Mouse (Mus musculus): Measurements from ENCODE around the gene Tmprss9. TPM values are rescaled to one million over a fixed set of nuclear protein-coding genes. Genes with fewer than 3 reads are reported as not detected.
A peak's percentile ranks its signal among the peaks of the same experiment; 100 is the strongest.
"Not testable (repeated sequence)": the region's sequence is repeated elsewhere in the genome, so short reads cannot be mapped to it uniquely, and the experiment has no call there.

The Tmprss9 gene
- total and polyA plus RNA-seq, 2 experiments from 2014 or later = 0.22 to 0.33 TPM

- DNase-seq = peak; percentile 100
Observed at GRCm38 (mm10) chr10:80826151-80827062, 45.2 kb upstream of the Tmprss9 start, which contains the start of gene Oaz1. Oaz1 (plus strand) TSS chr10:80826656.

DNA sequence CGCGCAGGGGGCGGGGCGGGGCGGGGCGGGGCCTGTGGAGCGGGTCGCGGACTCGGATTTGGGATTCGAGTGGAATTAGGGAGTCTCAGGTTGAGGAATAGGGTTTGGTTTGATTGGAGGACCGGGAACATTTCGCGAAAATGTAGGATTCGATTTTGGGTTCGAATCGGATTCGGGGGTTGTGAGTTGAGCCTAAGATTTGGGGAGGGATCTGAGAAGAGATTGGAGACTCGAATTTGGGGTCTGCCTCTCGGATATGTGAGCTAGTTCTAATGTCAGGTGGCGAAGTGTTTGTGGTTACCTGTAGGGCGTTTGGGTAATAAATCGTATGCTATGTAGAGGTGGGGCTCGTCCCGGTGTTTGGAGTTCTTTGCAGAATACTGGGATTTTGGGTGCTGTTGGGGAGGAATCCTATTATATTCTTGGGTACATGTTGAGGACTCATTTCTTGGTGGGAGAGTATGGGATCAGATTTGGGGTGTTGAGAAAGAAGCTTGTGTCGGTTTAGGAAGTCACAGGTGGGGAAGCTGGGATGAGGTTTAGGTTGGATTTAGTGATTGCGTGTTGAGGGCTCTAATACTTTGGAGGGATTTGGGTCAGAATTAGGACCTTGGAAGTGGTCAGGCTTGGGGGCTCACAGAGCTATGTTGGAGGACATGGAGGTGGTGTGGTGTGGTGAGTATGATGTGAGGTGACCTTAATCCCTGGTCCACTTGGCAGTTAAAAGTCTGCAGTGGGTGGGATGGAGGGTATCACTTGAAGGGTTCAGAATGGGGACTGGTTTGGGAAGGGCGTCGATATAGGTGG lies 44.4 kb upstream of the Tmprss9 start:
- WGBS = 8% methylated on average over 27 of the region's 29 CpGs

More at GRCm38 (mm10) chr10:80826151-80827062, 45.2 kb upstream of the Tmprss9 start, which contains the start of gene Oaz1:
- peaks cover 21% of the 10 kb centered on the region for H3K36me3 ChIP-seq (ENCODE audit: insufficient read depth)
- ATAC-seq = peak; percentile 98
- peak; percentile 24; the same call in 1 of the 2 replicates for TF ChIP-seq CTCF (IDR thresholded peaks at IDR 0.05; ENCODE audit: low read depth)
- H3K9ac ChIP-seq = peak within 1 kb of the TSS; percentile 88
- no peaks in the 10 kb centered on the region for H3K27me3 ChIP-seq (ENCODE audit: insufficient read depth, low read length)
- peak within 1 kb of the TSS; percentile 63 for H3K4me2 ChIP-seq (ENCODE audit: low read depth)
- H3K4me3 ChIP-seq (ENCODE audit: low read depth, low read length) = peak within 1 kb of the TSS; percentile 83
- 2% methylated on average over 80 of the region's 82 CpGs for WGBS
- H3K4me1 ChIP-seq (ENCODE audit: insufficient read depth) = no peaks in the 10 kb centered on the region
- H3K27ac ChIP-seq (ENCODE audit: low read depth, low read length) = peak within 1 kb of the TSS; percentile 89
- no peaks in the 10 kb centered on the region for H3K9me3 ChIP-seq (ENCODE audit: low read length)

DNA sequence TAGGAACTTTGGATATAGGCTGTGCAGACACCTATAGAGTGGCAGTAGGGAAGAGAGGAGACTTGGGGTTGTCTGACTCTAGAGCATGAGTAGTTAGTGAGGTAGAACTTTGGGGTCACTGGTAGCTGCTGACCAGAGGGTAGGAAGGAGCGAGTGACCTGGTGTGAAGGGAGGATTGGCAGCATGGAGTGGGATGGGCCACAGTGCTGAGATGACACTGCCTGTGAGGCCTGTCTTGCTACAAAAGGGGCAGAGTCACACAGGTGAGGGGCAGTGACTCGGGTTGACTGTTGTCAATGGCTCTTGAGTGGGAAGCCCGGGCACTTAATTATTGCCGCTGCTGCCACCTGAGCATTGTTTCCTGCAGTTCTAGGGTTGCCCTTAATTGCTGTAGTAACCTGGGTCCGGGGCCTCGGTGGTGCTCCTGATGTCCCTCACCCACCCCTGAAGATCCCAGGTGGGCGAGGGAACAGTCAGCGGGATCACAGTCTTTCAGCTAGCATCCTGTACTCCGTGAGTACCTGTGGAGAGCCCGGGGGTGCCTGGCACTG lies 43.7 kb upstream of the Tmprss9 start:
- ATAC-seq (no peak), DNase-seq (no peak)
- H3K9ac ChIP-seq = peak overlapping the region; percentile 88
- H3K27ac ChIP-seq (ENCODE audit: low read depth, low read length) = no peak overlapping the region
- H3K4me3 ChIP-seq (ENCODE audit: low read depth, low read length) = peak overlapping the region; percentile 83
- no peaks in the 10 kb centered on the region for H3K4me1 ChIP-seq (ENCODE audit: insufficient read depth)
- WGBS = 71% methylated on average over 10 of the region's 10 CpGs
- peak overlapping the region; percentile 60 for H3K4me2 ChIP-seq (ENCODE audit: low read depth)
- no peaks in the 10 kb centered on the region for H3K27me3 ChIP-seq (ENCODE audit: insufficient read depth, low read length)
- H3K36me3 ChIP-seq (ENCODE audit: insufficient read depth) = peaks cover 21% of the 10 kb centered on the region
- TF ChIP-seq CTCF (IDR thresholded peaks at IDR 0.05; ENCODE audit: low read depth) = no peak
- no peaks in the 10 kb centered on the region for H3K9me3 ChIP-seq (ENCODE audit: low read length)

More for the DNA sequence above, 44.4 kb upstream of the Tmprss9 start:
- peak overlapping the region; percentile 83 for H3K4me3 ChIP-seq (ENCODE audit: low read depth, low read length)
- H3K4me2 ChIP-seq (ENCODE audit: low read depth) = peak overlapping the region; percentile 60
- H3K27ac ChIP-seq (ENCODE audit: low read depth, low read length) = peak overlapping the region; percentile 89
- H3K36me3 ChIP-seq (ENCODE audit: insufficient read depth) = peaks cover 21% of the 10 kb centered on the region
- H3K9ac ChIP-seq = peak overlapping the region; percentile 88
- DNase-seq (no peak), ATAC-seq (no peak)
- no peaks in the 10 kb centered on the region for H3K4me1 ChIP-seq (ENCODE audit: insufficient read depth)
- no peak for TF ChIP-seq CTCF (IDR thresholded peaks at IDR 0.05; ENCODE audit: low read depth)
- H3K27me3 ChIP-seq (ENCODE audit: insufficient read depth, low read length) = no peaks in the 10 kb centered on the region
- no peaks in the 10 kb centered on the region for H3K9me3 ChIP-seq (ENCODE audit: low read length)

- H3K9me3 ChIP-seq (ENCODE audit: low read length); ATAC-seq; H3K4me1 ChIP-seq (ENCODE audit: insufficient read depth); H3K27ac ChIP-seq (ENCODE audit: low read depth, low read length); H3K9ac ChIP-seq; H3K4me3 ChIP-seq (ENCODE audit: low read depth, low read length); DNase-seq; H3K27me3 ChIP-seq (ENCODE audit: insufficient read depth, low read length): not testable (repeated sequence)
- Histone ChIP-seq H3K4me2 (ENCODE audit: low read depth) (peak overlapping the region; percentile 60), H3K36me3 (ENCODE audit: insufficient read depth) (peaks cover 24% of the 10 kb centered on the region)
- WGBS = 78% methylated on average over 7 of the region's 9 CpGs
Observed at GRCm38 (mm10) chr10:80828587-80828986, 43.1 kb upstream of the Tmprss9 start.

- Histone ChIP-seq H3K27me3 (ENCODE audit: insufficient read depth, low read length) (no peaks in the 10 kb centered on the region), H3K4me1 (ENCODE audit: insufficient read depth) (no peaks in the 10 kb centered on the region), H3K27ac (ENCODE audit: low read depth, low read length) (no peak overlapping the region), H3K9me3 (ENCODE audit: low read length) (no peaks in the 10 kb centered on the region), H3K4me3 (ENCODE audit: low read depth, low read length) (no peak overlapping the region), H3K9ac (no peak overlapping the region), H3K36me3 (ENCODE audit: insufficient read depth) (peaks cover 32% of the 10 kb centered on the region), H3K4me2 (ENCODE audit: low read depth) (no peak overlapping the region)
- no peak for TF ChIP-seq CTCF (IDR thresholded peaks at IDR 0.05; ENCODE audit: low read depth)
- no peak for ATAC-seq
- WGBS = 42% methylated on average over 1 of the region's 1 CpGs
- DNase-seq = no peak
Observed at GRCm38 (mm10) chr10:80829359-80830278, 42.0 kb upstream of the Tmprss9 start.

- H3K36me3 ChIP-seq (ENCODE audit: insufficient read depth) = peaks cover 40% of the 10 kb centered on the region
- 4% methylated on average over 9 of the region's 9 CpGs for WGBS
- ATAC-seq (no peak), DNase-seq (no peak)
- H3K27ac ChIP-seq (ENCODE audit: low read depth, low read length) = no peak overlapping the region
- H3K9me3 ChIP-seq (ENCODE audit: low read length) = no peaks in the 10 kb centered on the region
- no peak for TF ChIP-seq CTCF (IDR thresholded peaks at IDR 0.05; ENCODE audit: low read depth)
- no peaks in the 10 kb centered on the region for H3K4me1 ChIP-seq (ENCODE audit: insufficient read depth)
- H3K4me2 ChIP-seq (ENCODE audit: low read depth) = no peak overlapping the region
- H3K4me3 ChIP-seq (ENCODE audit: low read depth, low read length) = no peak overlapping the region
- H3K27me3 ChIP-seq (ENCODE audit: insufficient read depth, low read length) = no peaks in the 10 kb centered on the region
- no peak overlapping the region for H3K9ac ChIP-seq
Observed at GRCm38 (mm10) chr10:80831136-80831535, 40.5 kb upstream of the Tmprss9 start.
